Mouse (Mus musculus) layer of hippocampus, adult 2 months (tissue): ENCODE results near the gene Zbed5. TPM values are rescaled to one million over a fixed set of nuclear protein-coding genes. Genes with fewer than 3 reads are reported as not detected.

Experiments
- DNase-seq, 2 experiments: peaks; one replicate each; pipeline ENCODE4 v3.0.0; 2022; ENCODE audit warnings: low spot score in 2 of 2
- H3K27ac ChIP-seq: fragments of 200-600 bp; 2 replicates; pipeline ENCODE4 v1.8.1; 2022
- H3K4me3 ChIP-seq: fragments of 200-600 bp; 2 replicates; pipeline ENCODE4 v1.8.1; 2022; ENCODE audit warnings: mild to moderate bottlenecking
- CTCF ChIP-seq: fragments of 200-600 bp; conservative IDR thresholded peaks from 2 replicates; pipeline ENCODE4 v1.8.1; 2022; ENCODE audit warnings: antibody characterized with exemption, mild to moderate bottlenecking, moderate library complexity
- long read RNA-seq, 2 experiments: library from polyadenylated mRNA; stranded (forward); transcript quantifications; one replicate each; pipeline ENCODE4 v2.0.0; 2021; ENCODE audit warnings: borderline mapping rate in 2 of 2
- total RNA-seq, 2 experiments: library from RNA; stranded (reverse); gene quantifications; 2 replicates each; pipeline ENCODE4 v1.2.3; 2021

Zbed5 gene
- total RNA-seq = 1 to 10 TPM; 5.1 to 6.2 TPM
- long read RNA-seq, experiment 1, transcript Zbed5-201 (4 exons, 2,492 nt) = major isoform, 6 of 9 reads
- long read RNA-seq, experiment 1, partial matches to known transcripts = 0 of 9 reads
- long read RNA-seq, experiment 1, other reads (novel, unspliced or antisense) = 1 of 9 reads
- long read RNA-seq, experiment 2, transcript Zbed5-201 (4 exons, 2,492 nt) = major isoform, 7 of 11 reads
- long read RNA-seq, experiment 2, partial matches to known transcripts = 0 of 11 reads
- long read RNA-seq, experiment 2, other reads (novel, unspliced or antisense) = 4 of 11 reads

- Histone ChIP-seq H3K4me3 (peak within 1 kb of the TSS; percentile 84), H3K27ac (peak within 1 kb of the TSS; percentile 73)
- no peak for TF ChIP-seq CTCF
- peak; percentile 87 to 91 for DNase-seq
Measured at GRCm38 (mm10) chr5:129895198-129896088, at the start of gene Zbed5. TSS of gene Zbed5 (plus strand) at chr5:129895723.

DNA sequence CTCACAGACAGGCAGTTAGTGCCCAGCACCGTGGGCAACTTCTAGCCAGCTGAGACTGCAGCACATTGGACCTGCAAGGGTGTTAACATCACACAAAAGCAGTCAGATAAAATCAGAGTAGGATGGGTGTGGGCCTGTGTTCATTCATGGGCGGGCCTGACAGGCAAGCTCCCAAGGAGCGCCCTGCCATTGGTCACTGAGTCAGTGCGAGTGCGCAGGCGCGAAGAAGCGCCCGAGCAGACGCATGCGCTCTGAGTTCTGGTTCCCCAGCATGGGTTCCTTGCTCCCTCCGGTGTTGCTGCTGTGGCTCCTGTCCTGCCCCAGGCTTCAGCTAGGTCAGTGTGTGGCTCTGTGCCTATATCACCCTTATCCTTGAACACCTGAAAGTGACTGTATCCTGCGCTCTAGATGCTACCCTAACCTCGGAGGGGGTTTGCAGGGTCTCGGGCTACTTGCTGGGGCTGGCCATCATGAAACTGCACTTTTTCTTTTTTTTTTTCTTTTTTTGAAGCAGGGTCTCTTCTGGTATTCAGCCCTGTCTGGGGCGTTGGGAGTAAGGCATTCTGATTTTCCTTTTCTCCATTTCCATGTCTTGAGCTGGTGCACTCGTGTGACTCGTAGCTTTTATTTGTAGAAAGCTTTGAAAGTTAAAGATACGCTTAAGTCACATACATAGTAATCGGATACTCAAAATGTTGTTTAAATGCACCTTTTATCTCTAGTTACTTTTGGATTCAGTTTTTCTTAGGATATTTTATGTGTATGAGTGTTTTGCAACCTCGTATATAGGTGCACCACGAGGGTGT lies 48.6 kb upstream of the Zbed5 start, which contains the start of gene Sumf2:
Gene Sumf2, plus strand, starts transcription at position 235 of the 806 bp plus-strand sequence.
- peak within 1 kb of the TSS; percentile 77 for H3K27ac ChIP-seq
- H3K4me3 ChIP-seq = peak within 1 kb of the TSS; percentile 94
- no peak for TF ChIP-seq CTCF
- DNase-seq = peak; percentile 94 to 95

- TF ChIP-seq CTCF = no peak
- DNase-seq = no peak
- Histone ChIP-seq H3K27ac (peak overlapping the region; percentile 77), H3K4me3 (peak overlapping the region; percentile 94)
Measured at GRCm38 (mm10) chr5:129847558-129847820, 48.0 kb upstream of the Zbed5 start.

GRCm38 (mm10) chr5:129855163-129855562 lies 40.4 kb upstream of the Zbed5 start:
- no peak for DNase-seq
- TF ChIP-seq CTCF = no peak
- Histone ChIP-seq H3K4me3 (no peak overlapping the region), H3K27ac (no peak overlapping the region)

DNA sequence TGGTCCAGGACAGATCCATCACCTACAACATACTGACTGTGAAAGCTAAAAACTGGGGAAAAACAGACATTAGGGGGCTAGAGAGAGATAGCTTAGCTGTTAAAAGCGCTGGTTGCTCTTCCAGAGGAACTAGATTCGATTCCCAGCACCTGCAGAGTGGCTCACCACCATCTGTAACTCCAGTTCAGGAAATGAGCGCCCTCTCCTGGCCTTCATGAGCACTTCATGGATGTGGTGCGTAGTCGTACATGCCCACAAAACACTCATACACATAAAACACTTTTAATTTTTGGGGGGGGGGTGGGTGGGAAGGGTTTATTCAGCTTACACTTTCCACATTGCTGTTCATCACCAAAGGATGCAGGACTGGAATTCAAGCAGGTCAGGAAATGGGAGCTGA lies 39.1 kb upstream of the Zbed5 start:
- H3K27ac ChIP-seq = no peak overlapping the region
- TF ChIP-seq CTCF = peak; percentile 39
- DNase-seq = no peak
- H3K4me3 ChIP-seq = no peak overlapping the region

- H3K27ac ChIP-seq = no peak overlapping the region
- no peak overlapping the region for H3K4me3 ChIP-seq
- no peak for DNase-seq
- TF ChIP-seq CTCF = no peak
Measured at GRCm38 (mm10) chr5:129862325-129862724, 33.2 kb upstream of the Zbed5 start.

DNA sequence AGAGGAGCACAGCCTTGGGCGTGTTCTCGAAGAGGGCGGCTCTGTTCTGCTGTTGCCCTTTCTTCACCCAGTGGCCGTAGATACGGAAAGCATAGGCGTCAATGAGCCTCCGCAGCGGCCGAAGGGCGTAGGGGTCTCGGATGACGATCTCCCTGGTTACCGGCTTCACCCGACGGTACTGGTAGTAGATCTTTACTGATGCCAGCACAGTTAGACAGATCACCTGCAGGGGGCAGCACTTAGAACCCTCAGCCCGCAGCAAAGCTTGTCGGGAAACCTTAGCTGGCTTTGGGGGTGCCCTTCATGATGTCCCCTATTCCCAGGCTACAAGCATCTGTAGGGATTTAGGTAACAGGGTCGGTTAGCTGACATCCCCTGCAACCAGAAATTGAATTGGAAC lies 31.1 kb upstream of the Zbed5 start:
- DNase-seq = peak in 1 of 2 experiments; percentile 57
- Histone ChIP-seq H3K27ac (peak overlapping the region; percentile 51; the same call in 1 of the 2 replicates), H3K4me3 (no peak overlapping the region)
- TF ChIP-seq CTCF = peak; percentile 82

DNA sequence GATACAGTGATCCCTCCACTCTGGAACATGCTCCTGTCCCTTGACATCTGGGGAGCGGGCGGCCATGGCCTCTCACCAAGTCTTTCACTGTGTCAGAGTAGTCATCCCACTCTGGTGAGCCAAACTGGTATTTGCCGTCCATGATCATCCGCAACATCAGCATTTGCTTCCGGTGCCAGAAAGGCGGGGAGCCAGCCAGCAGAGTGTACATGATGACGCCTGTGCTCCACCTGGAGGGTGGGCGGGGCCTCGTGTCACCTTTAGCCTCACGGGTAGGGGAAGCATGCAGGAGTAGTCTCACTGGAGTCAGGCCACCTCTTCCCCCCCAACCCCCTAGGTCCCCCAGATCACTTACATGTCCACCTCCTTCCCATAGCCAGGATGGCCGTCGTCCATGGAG lies 29.7 kb upstream of the Zbed5 start:
- H3K27ac ChIP-seq = no peak overlapping the region
- no peak for DNase-seq
- no peak for TF ChIP-seq CTCF
- no peak overlapping the region for H3K4me3 ChIP-seq

DNA sequence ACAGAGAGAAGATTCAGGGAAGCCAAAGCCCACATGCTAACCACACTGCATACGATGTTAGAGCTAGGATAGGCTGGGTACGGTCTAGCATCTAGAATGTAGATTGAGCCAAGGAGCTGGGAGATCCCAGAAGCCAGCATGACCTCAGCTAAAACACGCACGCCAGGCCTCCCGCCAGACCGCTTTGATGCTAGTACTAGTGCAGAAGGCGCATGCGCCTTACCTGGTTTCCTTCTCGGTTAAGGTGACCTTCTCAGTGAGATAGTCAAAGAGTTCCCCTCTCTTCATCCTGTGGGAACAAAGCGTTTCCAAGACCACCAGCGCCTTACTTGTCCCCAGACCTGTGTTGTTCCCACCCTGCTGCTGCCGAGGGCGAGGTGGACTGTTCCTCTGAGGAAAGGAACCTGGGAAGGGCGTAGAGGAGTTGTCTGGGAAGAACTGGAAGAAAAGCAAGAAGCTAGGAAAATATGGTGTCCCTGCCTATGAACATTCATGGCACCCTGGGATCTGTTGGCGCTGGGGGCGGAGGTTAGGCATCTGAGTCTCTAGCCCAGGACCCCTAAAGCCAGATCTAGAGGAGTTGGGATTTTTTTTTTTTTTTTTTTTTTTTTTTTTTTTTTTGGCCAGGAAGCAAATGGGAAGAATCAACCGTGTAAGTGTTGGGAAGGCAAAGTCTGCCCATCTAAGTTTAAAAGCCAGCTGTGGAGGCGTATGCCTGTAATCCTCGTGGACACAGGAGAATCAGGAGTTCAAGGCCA lies 26.1 kb upstream of the Zbed5 start:
- Histone ChIP-seq H3K4me3 (no peak overlapping the region), H3K27ac (no peak overlapping the region)
- no peak for DNase-seq
- TF ChIP-seq CTCF = no peak

GRCm38 (mm10) chr5:129871238-129871637 lies 24.3 kb upstream of the Zbed5 start:
- no peak overlapping the region for H3K27ac ChIP-seq
- DNase-seq = no peak
- H3K4me3 ChIP-seq = no peak overlapping the region
- TF ChIP-seq CTCF = no peak

DNA sequence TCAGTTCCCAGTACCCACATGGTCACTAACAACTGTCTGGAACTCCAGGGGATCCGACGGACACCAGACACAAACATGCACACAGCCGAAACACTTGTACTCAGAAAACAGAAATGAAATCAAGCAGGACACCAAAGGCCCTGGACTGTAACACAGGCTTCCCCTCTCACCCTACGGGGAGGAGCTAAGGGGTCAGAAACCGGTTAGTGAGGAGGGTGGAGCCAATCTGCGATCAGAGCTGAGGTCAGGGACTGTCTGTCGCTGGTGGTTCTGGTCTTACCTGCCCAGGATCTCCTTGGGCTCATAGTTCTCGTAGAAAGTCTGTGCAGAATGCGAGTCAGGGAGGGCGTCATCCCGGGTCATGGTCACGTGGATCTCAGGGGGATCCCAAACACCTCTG lies 21.6 kb upstream of the Zbed5 start:
- no peak for TF ChIP-seq CTCF
- Histone ChIP-seq H3K27ac (no peak overlapping the region), H3K4me3 (no peak overlapping the region)
- no peak for DNase-seq

- no peak overlapping the region for H3K4me3 ChIP-seq
- DNase-seq = no peak
- H3K27ac ChIP-seq = no peak overlapping the region
- TF ChIP-seq CTCF = no peak
Measured at GRCm38 (mm10) chr5:129875098-129875497, 20.4 kb upstream of the Zbed5 start.
